Mouse (Mus musculus): Measurements from ENCODE around the gene Dlgap3. TPM values are rescaled to one million over a fixed set of nuclear protein-coding genes. Genes with fewer than 3 reads are reported as not detected.

Gene Dlgap3
- polyA plus RNA-seq, 1 experiment from 2014 or later = 0.24 TPM

DNA sequence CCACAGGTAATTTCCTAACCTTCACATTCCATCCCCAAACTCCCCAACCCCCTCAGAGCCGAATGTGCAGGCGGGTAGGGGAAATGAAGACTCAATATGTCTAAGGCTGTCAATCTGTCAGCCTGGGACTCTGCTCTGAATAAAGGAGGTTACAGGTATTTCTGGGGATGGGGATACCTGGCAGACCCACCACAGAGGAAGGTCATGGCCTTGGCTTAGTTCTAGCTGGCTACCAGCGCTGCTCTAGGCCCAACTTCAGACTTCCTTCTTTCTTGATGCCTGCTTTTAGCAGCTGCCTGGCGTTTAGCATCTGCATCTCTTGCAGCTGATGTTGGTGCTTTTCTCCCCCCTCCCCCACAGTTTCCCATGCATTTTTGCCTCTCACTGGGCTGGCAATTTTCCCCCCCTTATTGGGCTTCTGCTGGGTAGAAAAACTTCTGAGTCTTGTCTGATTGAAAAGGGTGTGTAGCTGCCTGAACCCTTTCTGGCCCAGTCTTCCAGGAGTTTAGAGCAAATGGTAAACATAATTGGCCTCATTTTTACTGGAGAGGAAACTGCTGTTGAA, 2.4 kb downstream of the Dlgap3 start:
- no peak overlapping the region for H3K27ac ChIP-seq (ENCODE audit: low read length)
- H3K27me3 ChIP-seq (ENCODE audit: control insufficient read depth, insufficient read depth, low read depth, low read length) = peaks cover 43% of the 10 kb centered on the region
- no peak overlapping the region for H3K9ac ChIP-seq (ENCODE audit: low read depth, low read length)
- H3K4me2 ChIP-seq (ENCODE audit: low read depth, low read length) = no peak overlapping the region
- ATAC-seq (ENCODE audit: low read depth) = no peak
- 37% methylated on average over 4 of the region's 4 CpGs for WGBS (ENCODE audit: insufficient replicate concordance)
- no peaks in the 10 kb centered on the region for H3K36me3 ChIP-seq (ENCODE audit: control insufficient read depth, insufficient read depth)
- H3K4me3 ChIP-seq (ENCODE audit: low read depth, low read length) = no peak overlapping the region
- H3K9me3 ChIP-seq (replicated peaks; ENCODE audit: control insufficient read depth, low read length) = no peaks in the 10 kb centered on the region
- H3K4me1 ChIP-seq (ENCODE audit: control insufficient read depth, low read depth, low read length) = no peaks in the 10 kb centered on the region; the same call in 1 of the 2 replicates

DNA sequence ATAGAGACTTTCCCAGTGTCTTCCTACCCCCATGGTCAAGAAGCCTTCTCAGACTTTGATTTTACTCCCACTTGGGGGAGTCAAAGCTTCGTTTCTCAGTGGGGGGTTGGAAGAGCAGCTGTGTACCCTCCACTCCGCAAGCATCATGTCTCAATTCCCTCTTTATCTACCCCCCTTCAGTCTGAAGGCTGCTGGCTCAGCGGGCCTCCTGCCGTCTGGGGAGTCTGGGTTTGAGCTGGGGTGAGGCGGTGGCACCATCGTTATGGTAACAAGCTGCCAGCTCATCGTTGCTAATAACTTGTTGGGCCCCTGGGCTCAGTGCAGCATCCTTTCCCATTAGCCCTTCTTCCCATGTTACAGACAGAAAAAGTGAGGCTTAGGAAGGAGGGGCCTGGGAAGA, 3.1 kb downstream of the Dlgap3 start:
- WGBS (ENCODE audit: insufficient replicate concordance) = 18% methylated on average over 7 of the region's 7 CpGs
- peaks cover 42% of the 10 kb centered on the region for H3K27me3 ChIP-seq (ENCODE audit: control insufficient read depth, insufficient read depth, low read depth, low read length)

DNA sequence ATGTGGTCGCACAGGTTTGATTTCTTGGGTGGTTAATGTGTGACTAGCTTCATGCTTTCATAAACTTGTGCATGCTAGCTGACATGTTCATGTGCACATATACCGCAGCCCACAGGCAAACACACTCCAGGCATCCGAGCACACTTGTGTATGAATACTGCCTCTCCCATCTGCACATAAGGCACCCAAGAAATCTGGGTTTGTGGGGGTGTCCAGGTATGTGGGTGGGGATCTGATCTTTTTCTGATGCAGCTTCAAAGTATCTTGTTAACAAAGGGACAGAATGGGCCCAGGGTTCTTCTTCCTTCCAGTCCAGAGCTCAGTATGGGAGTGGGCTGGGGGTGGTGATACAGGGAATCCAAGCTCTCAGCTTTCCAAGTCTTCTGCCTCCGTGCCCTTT, 3.6 kb downstream of the Dlgap3 start:
- Histone ChIP-seq H3K4me3 (ENCODE audit: low read depth, low read length) (no peak overlapping the region), H3K9me3 (replicated peaks; ENCODE audit: control insufficient read depth, low read length) (no peaks in the 10 kb centered on the region), H3K4me2 (ENCODE audit: low read depth, low read length) (no peak overlapping the region), H3K9ac (ENCODE audit: low read depth, low read length) (no peak overlapping the region), H3K27ac (ENCODE audit: low read length) (no peak overlapping the region), H3K4me1 (ENCODE audit: control insufficient read depth, low read depth, low read length) (no peaks in the 10 kb centered on the region; the same call in 1 of the 2 replicates), H3K36me3 (ENCODE audit: control insufficient read depth, insufficient read depth) (no peaks in the 10 kb centered on the region), H3K27me3 (ENCODE audit: control insufficient read depth, insufficient read depth, low read depth, low read length) (peaks cover 38% of the 10 kb centered on the region)
- 59% methylated on average over 4 of the region's 4 CpGs for WGBS (ENCODE audit: insufficient replicate concordance)
- no peak for ATAC-seq (ENCODE audit: low read depth)

More for the DNA sequence above, 3.1 kb downstream of the Dlgap3 start:
- Histone ChIP-seq H3K4me1 (ENCODE audit: control insufficient read depth, low read depth, low read length) (no peaks in the 10 kb centered on the region; the same call in 1 of the 2 replicates), H3K4me3 (ENCODE audit: low read depth, low read length) (no peak overlapping the region), H3K27ac (ENCODE audit: low read length) (no peak overlapping the region), H3K36me3 (ENCODE audit: control insufficient read depth, insufficient read depth) (no peaks in the 10 kb centered on the region), H3K4me2 (ENCODE audit: low read depth, low read length) (no peak overlapping the region), H3K9ac (ENCODE audit: low read depth, low read length) (no peak overlapping the region), H3K9me3 (replicated peaks; ENCODE audit: control insufficient read depth, low read length) (no peaks in the 10 kb centered on the region)
- ATAC-seq (ENCODE audit: low read depth) = no peak

- Histone ChIP-seq H3K9ac (ENCODE audit: low read depth, low read length) (no peak overlapping the region), H3K27ac (ENCODE audit: low read length) (no peak overlapping the region), H3K4me2 (ENCODE audit: low read depth, low read length) (no peak overlapping the region), H3K27me3 (ENCODE audit: control insufficient read depth, insufficient read depth, low read depth, low read length) (peaks cover 29% of the 10 kb centered on the region), H3K4me3 (ENCODE audit: low read depth, low read length) (no peak overlapping the region), H3K36me3 (ENCODE audit: control insufficient read depth, insufficient read depth) (no peaks in the 10 kb centered on the region), H3K4me1 (ENCODE audit: control insufficient read depth, low read depth, low read length) (no peaks in the 10 kb centered on the region; the same call in 1 of the 2 replicates), H3K9me3 (replicated peaks; ENCODE audit: control insufficient read depth, low read length) (no peaks in the 10 kb centered on the region)
- no peak for ATAC-seq (ENCODE audit: low read depth)
- 4% methylated on average over 8 of the region's 8 CpGs for WGBS (ENCODE audit: insufficient replicate concordance)
These were observed 4.5 kb downstream of the Dlgap3 start for GRCm38 (mm10) chr4:127173461-127173860.

DNA sequence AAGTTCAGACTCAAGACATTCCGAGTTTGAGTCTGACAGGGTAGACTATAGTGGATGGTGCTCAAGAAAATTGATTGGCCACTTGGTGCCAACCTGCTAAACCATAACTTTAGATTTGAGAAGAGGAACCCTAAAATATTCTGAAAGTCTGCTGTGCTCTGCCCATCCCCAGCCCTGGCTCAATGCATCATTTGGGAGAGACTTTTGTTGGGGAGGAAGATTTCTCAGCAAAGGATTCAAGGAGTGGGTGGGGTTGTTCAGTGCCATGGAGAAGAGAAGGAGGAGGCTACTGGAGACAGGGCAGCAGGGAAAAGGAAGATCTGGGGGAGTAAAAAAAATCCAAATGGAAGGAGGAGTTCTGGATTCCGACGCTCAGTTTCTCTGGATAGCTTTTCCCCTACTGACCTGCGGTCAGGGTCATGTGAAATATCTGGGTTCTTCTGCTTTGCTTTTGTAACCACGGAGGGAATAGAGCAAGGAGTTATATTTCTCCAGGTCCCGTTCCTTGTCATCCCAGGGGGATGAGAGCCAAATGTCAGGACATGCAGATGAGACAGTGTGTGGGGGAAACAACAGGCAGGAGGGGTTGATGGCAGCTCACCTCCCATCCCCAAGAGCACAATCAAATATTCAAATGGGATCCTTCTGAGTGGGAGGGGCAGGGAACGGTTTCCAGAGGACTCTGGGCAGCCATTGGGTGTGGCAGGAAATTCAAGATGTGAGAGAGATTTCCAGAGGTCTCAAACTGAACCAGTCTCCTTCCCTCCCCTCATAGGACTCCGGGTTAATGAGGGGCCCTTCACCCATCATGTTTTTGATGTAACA, 5.3 kb downstream of the Dlgap3 start:
- H3K4me2 ChIP-seq (ENCODE audit: low read depth, low read length) = no peak overlapping the region
- peaks cover 21% of the 10 kb centered on the region for H3K27me3 ChIP-seq (ENCODE audit: control insufficient read depth, insufficient read depth, low read depth, low read length)
- no peak overlapping the region for H3K9ac ChIP-seq (ENCODE audit: low read depth, low read length)
- WGBS (ENCODE audit: insufficient replicate concordance) = 45% methylated on average over 8 of the region's 8 CpGs
- no peak overlapping the region for H3K27ac ChIP-seq (ENCODE audit: low read length)
- ATAC-seq (ENCODE audit: low read depth) = no peak
- no peaks in the 10 kb centered on the region for H3K36me3 ChIP-seq (ENCODE audit: control insufficient read depth, insufficient read depth)
- no peaks in the 10 kb centered on the region; the same call in 1 of the 2 replicates for H3K4me1 ChIP-seq (ENCODE audit: control insufficient read depth, low read depth, low read length)
- H3K9me3 ChIP-seq (replicated peaks; ENCODE audit: control insufficient read depth, low read length) = no peaks in the 10 kb centered on the region
- no peak overlapping the region for H3K4me3 ChIP-seq (ENCODE audit: low read depth, low read length)

DNA sequence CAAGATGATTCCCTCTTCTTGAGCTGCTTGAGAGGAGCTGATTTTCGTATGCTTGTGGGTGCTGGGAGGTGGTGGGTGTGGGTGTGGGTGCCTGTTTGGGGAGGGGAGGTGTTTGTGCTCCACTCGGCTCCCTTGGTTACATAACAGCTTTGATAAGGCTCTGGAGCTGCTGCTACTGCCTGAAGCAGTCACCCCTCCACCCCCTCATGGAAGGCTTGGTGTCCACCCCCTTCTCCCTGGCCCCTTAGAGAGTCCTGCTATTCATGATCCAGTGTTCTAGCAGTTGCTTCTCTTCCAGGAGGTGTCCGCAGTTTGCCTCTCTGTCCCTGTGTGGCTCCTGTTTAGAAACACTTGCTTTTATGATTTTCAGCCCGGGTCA, 5.9 kb downstream of the Dlgap3 start:
- Histone ChIP-seq H3K4me1 (ENCODE audit: control insufficient read depth, low read depth, low read length) (no peaks in the 10 kb centered on the region), H3K36me3 (ENCODE audit: control insufficient read depth, insufficient read depth) (no peaks in the 10 kb centered on the region), H3K9ac (ENCODE audit: low read depth, low read length) (no peak overlapping the region), H3K27ac (ENCODE audit: low read length) (no peak overlapping the region), H3K4me3 (ENCODE audit: low read depth, low read length) (no peak overlapping the region), H3K27me3 (ENCODE audit: control insufficient read depth, insufficient read depth, low read depth, low read length) (peaks cover 15% of the 10 kb centered on the region), H3K4me2 (ENCODE audit: low read depth, low read length) (no peak overlapping the region), H3K9me3 (replicated peaks; ENCODE audit: control insufficient read depth, low read length) (no peaks in the 10 kb centered on the region)
- no peak for ATAC-seq (ENCODE audit: low read depth)
- 47% methylated on average over 4 of the region's 4 CpGs for WGBS (ENCODE audit: insufficient replicate concordance)

DNA sequence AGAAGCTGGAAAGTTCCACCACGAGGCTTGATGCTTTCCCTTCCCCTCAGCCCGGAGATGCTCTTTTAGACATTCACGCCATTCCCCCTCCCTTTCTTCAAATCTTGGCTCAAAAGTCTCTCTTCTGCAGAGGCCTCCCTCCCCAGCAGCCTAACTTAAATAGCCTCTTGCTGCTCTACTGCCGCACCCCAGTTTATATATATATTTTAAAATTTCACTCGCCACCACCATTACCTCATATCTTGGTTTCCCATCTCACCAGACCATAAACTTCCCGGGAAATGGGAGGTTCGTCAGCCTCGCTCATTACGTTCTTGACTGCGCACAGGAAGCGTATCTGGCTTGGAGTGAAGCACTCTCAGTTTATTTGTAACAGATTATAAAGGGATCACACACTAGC, 9.0 kb downstream of the Dlgap3 start:
- Histone ChIP-seq H3K27me3 (ENCODE audit: control insufficient read depth, insufficient read depth, low read depth, low read length) (no peaks in the 10 kb centered on the region), H3K36me3 (ENCODE audit: control insufficient read depth, insufficient read depth) (no peaks in the 10 kb centered on the region), H3K27ac (ENCODE audit: low read length) (no peak overlapping the region), H3K4me1 (ENCODE audit: control insufficient read depth, low read depth, low read length) (no peaks in the 10 kb centered on the region), H3K4me2 (ENCODE audit: low read depth, low read length) (no peak overlapping the region), H3K9ac (ENCODE audit: low read depth, low read length) (no peak overlapping the region), H3K9me3 (replicated peaks; ENCODE audit: control insufficient read depth, low read length) (no peaks in the 10 kb centered on the region), H3K4me3 (ENCODE audit: low read depth, low read length) (no peak overlapping the region)
- 56% methylated on average over 11 of the region's 11 CpGs for WGBS (ENCODE audit: insufficient replicate concordance)
- no peak for ATAC-seq (ENCODE audit: low read depth)

DNA sequence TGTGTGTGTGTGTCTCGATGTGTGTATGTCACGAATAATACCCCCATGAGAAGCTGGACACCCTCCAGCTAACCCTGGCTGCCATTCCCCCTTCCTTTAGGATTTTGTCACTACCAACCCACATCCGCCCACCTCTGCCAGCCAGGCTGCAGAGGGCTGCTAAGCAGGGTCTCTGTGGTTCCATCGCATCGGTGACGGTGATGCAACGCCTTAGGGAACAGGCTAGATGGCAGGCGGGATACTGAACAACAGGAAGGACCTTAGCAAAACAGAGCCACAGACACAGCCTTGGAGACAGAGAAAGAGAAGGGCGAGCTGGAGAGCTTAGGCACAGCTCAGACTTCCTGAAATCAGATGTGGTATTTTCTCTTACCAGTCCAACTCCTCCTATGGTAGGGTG, 9.7 kb downstream of the Dlgap3 start:
- WGBS (ENCODE audit: insufficient replicate concordance) = 33% methylated on average over 9 of the region's 9 CpGs
- H3K9me3 ChIP-seq (replicated peaks; ENCODE audit: control insufficient read depth, low read length) = no peaks in the 10 kb centered on the region
- H3K4me1 ChIP-seq (ENCODE audit: control insufficient read depth, low read depth, low read length) = no peaks in the 10 kb centered on the region
- H3K4me2 ChIP-seq (ENCODE audit: low read depth, low read length) = no peak overlapping the region
- no peaks in the 10 kb centered on the region for H3K36me3 ChIP-seq (ENCODE audit: control insufficient read depth, insufficient read depth)
- no peak overlapping the region for H3K27ac ChIP-seq (ENCODE audit: low read length)
- no peak overlapping the region for H3K9ac ChIP-seq (ENCODE audit: low read depth, low read length)
- H3K27me3 ChIP-seq (ENCODE audit: control insufficient read depth, insufficient read depth, low read depth, low read length) = no peaks in the 10 kb centered on the region
- no peak overlapping the region for H3K4me3 ChIP-seq (ENCODE audit: low read depth, low read length)
- ATAC-seq (ENCODE audit: low read depth) = no peak

Measured in liver, embryonic 16.5 days (tissue).